Mouse (Mus musculus) E14TG2a.4 (cell line): ENCODE results near the gene Prkg1.

Experiments used
- CTCF ChIP-seq: conservative IDR thresholded peaks from 2 replicates; pipeline ENCODE4 v1.5.1; 2014; ENCODE audit warnings: low read length
- NANOG ChIP-seq: IDR thresholded peaks from 2 replicates; pipeline ENCODE4 v1.6.1; 2014; ENCODE audit warnings: borderline replicate concordance, low read length, mixed read lengths

GRCm38 (mm10) chr19:31650452-31650851 is 114.4 kb downstream of the Prkg1 start:
- TF ChIP-seq CTCF (no peak), NANOG (no peak)
